In genomic region chr7:144411967-144412906, GRCm38 (mm10) we compare ENCODE assay signal across 9 mouse cellular contexts. TPM values are rescaled to one million over a fixed set of nuclear protein-coding genes. Genes with fewer than 3 reads are reported as not detected.
DNase-seq lines count a peak whose midpoint lies in the region; ATAC-seq lines count a peak whose summit lies in the region.
"Had no signal": no experiment of that assay in that cellular context is flagged by ENCODE, and none has a peak within 500 bp of the region (broad histone marks: within the 10 kb centered on the region; RNA-seq: fewer than 3 reads in every experiment).

No protein-coding gene starts in this region.

- ATAC-seq in forebrain, embryonic 14.5 days: peak; percentile 43
- no peak for ATAC-seq in embryonic facial prominence, embryonic 13.5 days (ENCODE audit: insufficient number of reproducible peaks, insufficient read depth, low FRiP score, low TSS enrichment, low read depth)
- no peak; the same call in 1 of the 2 replicates for ATAC-seq in midbrain, embryonic 13.5 days

- H3K4me2 ChIP-seq in forebrain, embryonic 14.5 days (ENCODE audit: low read length): no peak overlapping the region
- H3K4me2 ChIP-seq in embryonic facial prominence, embryonic 13.5 days: peak overlapping the region; percentile 5; the same call in 1 of the 2 replicates
- no peak overlapping the region for H3K4me2 ChIP-seq in midbrain, embryonic 13.5 days (replicated peaks)
- H3K4me2 ChIP-seq: stomach, embryonic 15.5 days had no signal

- no peaks in the 10 kb centered on the region for H3K9me3 ChIP-seq in forebrain, embryonic 14.5 days (replicated peaks; ENCODE audit: control insufficient read depth, low read length)
- no peaks in the 10 kb centered on the region for H3K9me3 ChIP-seq in forebrain, embryonic 10.5 days
- no peaks in the 10 kb centered on the region for H3K9me3 ChIP-seq in embryonic facial prominence, embryonic 13.5 days
- no peaks in the 10 kb centered on the region for H3K9me3 ChIP-seq in midbrain, embryonic 13.5 days
- H3K9me3 ChIP-seq: stomach, embryonic 15.5 days had no signal

- peaks cover 6% of the 10 kb centered on the region for H3K4me1 ChIP-seq in forebrain, embryonic 14.5 days (ENCODE audit: control insufficient read depth, insufficient read depth, low read length)
- H3K4me1 ChIP-seq in forebrain, embryonic 10.5 days: peaks cover 23% of the 10 kb centered on the region
- peaks cover 23% of the 10 kb centered on the region for H3K4me1 ChIP-seq in embryonic facial prominence, embryonic 13.5 days
- peaks cover 20% of the 10 kb centered on the region for H3K4me1 ChIP-seq in midbrain, embryonic 13.5 days (replicated peaks)

- WGBS in forebrain, embryonic 14.5 days: 33% methylated on average over 22 of the region's 22 CpGs
- WGBS in forebrain, embryonic 10.5 days: 81% methylated on average over 22 of the region's 22 CpGs
- WGBS in embryonic facial prominence, embryonic 13.5 days: 46% methylated on average over 22 of the region's 22 CpGs
- WGBS in midbrain, embryonic 13.5 days: 53% methylated on average over 22 of the region's 22 CpGs

- H3K4me3 ChIP-seq in forebrain, embryonic 14.5 days (ENCODE audit: low read depth, low read length): no peak overlapping the region
- H3K4me3 ChIP-seq in forebrain, embryonic 10.5 days: no peak overlapping the region
- no peak overlapping the region for H3K4me3 ChIP-seq in embryonic facial prominence, embryonic 13.5 days
- H3K4me3 ChIP-seq in midbrain, embryonic 13.5 days (replicated peaks): no peak overlapping the region
- H3K4me3 ChIP-seq: stomach, embryonic 15.5 days had no signal

- DNase-seq in forebrain, embryonic 14.5 days (ENCODE audit: low spot score): peak; percentile 65
- no peak for DNase-seq in forebrain, embryonic 10.5 days (ENCODE audit: extremely low spot score, low spot score)
- peak; percentile 76 for DNase-seq in Muller cell, postnatal 12 days (ENCODE audit: inconsistent ontology term)
- DNase-seq in ovary, postnatal 36 days (ENCODE audit: low spot score): no peak
- DNase-seq in lung, adult 18-20 months: no peak
- no peak for DNase-seq in heart, adult 9 months (ENCODE audit: low spot score in 2 of 2)

- peak overlapping the region; percentile 16 for H3K27ac ChIP-seq in forebrain, embryonic 14.5 days (ENCODE audit: low read depth, low read length)
- no peak overlapping the region for H3K27ac ChIP-seq in forebrain, embryonic 10.5 days
- no peak overlapping the region; the same call in 1 of the 2 replicates for H3K27ac ChIP-seq in embryonic facial prominence, embryonic 13.5 days
- peak overlapping the region; percentile 72 for H3K27ac ChIP-seq in midbrain, embryonic 13.5 days
- H3K27ac ChIP-seq: stomach, embryonic 15.5 days had no signal

- peaks cover 19% of the 10 kb centered on the region for H3K36me3 ChIP-seq in forebrain, embryonic 14.5 days (ENCODE audit: control insufficient read depth, insufficient read depth, low read length)
- H3K36me3 ChIP-seq in forebrain, embryonic 10.5 days (replicated peaks): peaks cover 12% of the 10 kb centered on the region; the same call in 1 of the 2 replicates
- H3K36me3 ChIP-seq in embryonic facial prominence, embryonic 13.5 days: peaks cover 12% of the 10 kb centered on the region
- peaks cover 40% of the 10 kb centered on the region for H3K36me3 ChIP-seq in midbrain, embryonic 13.5 days
- H3K36me3 ChIP-seq: stomach, embryonic 15.5 days had no signal

- no peaks in the 10 kb centered on the region for H3K27me3 ChIP-seq in forebrain, embryonic 14.5 days (replicated peaks; ENCODE audit: control insufficient read depth, insufficient read depth, low read length)
- H3K27me3 ChIP-seq in forebrain, embryonic 10.5 days (ENCODE audit: poor library complexity, severe bottlenecking): no peaks in the 10 kb centered on the region
- H3K27me3 ChIP-seq in embryonic facial prominence, embryonic 13.5 days: no peaks in the 10 kb centered on the region
- no peaks in the 10 kb centered on the region for H3K27me3 ChIP-seq in midbrain, embryonic 13.5 days
- H3K27me3 ChIP-seq: stomach, embryonic 15.5 days had no signal

- H3K9ac ChIP-seq in forebrain, embryonic 14.5 days (ENCODE audit: low read length): no peak overlapping the region
- no peak overlapping the region for H3K9ac ChIP-seq in embryonic facial prominence, embryonic 13.5 days
- H3K9ac ChIP-seq in midbrain, embryonic 13.5 days (replicated peaks): no peak overlapping the region
- H3K9ac ChIP-seq: stomach, embryonic 15.5 days had no signal

RNA-seq across cellular contexts. Expression of gene Cttn, which starts 58.6 kb away (rescaled TPM):
- 151 and 158 TPM in 2 replicates for polyA plus RNA-seq in forebrain, embryonic 14.5 days (2014; fragmentation: Nextera tagmentation; extraction: Ambion mirVana)
- 192 and 204 TPM in 2 replicates for polyA plus RNA-seq in forebrain, embryonic 10.5 days (2016; fragmentation: Nextera tagmentation; extraction: Ambion mirVana)
- 166 and 183 TPM in 2 replicates for polyA plus RNA-seq in embryonic facial prominence, embryonic 13.5 days (2015; fragmentation: Nextera tagmentation; extraction: Ambion mirVana)
- polyA plus RNA-seq in midbrain, embryonic 13.5 days (2015; fragmentation: Nextera tagmentation; extraction: Ambion mirVana): 194 and 201 TPM in 2 replicates

Comparison
In these comparisons a context has a peak if more than half of its experiments do, and no peak if none do; other contexts are left out.
1. DNase-seq: peak in forebrain, embryonic 14.5 days (single experiment) and Muller cell, postnatal 12 days (single experiment); none in forebrain, embryonic 10.5 days (single experiment), ovary, postnatal 36 days (single experiment), lung, adult 18-20 months (0 of 2) and heart, adult 9 months (0 of 2).
2. H3K27ac ChIP-seq: peak in forebrain, embryonic 14.5 days (single experiment) and midbrain, embryonic 13.5 days (single experiment); none in forebrain, embryonic 10.5 days (single experiment) and embryonic facial prominence, embryonic 13.5 days (single experiment).